Mouse (Mus musculus) ovary, postnatal 14 days (tissue): ENCODE results near the gene Ccl12.

Experiments
- DNase-seq: peaks from one replicate; pipeline ENCODE4 v3.0.0; 2022; ENCODE audit warnings: low spot score

Gene Ccl12

DNA sequence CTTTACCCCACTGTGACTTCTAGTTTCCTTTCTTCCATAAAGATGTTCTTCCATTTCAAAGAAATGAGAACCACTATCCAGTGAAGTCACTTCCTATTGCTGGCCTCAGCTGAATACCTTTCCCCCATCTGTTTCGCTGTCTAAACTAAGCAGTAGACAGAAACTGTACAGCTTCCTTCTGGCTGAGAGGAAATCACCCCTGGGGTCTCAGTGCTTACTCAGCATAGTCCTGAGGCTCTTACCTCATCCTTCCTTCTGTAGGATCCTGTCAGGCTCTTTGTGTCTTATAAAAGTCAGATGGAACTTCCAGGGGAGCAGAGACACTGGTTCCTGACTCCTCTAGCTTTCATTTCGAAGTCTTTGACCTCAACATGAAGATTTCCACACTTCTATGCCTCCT, at the start of gene Ccl12:
Gene Ccl12, plus strand, starts transcription at position 317 of the 400 bp plus-strand sequence.
- DNase-seq = no peak

DNA sequence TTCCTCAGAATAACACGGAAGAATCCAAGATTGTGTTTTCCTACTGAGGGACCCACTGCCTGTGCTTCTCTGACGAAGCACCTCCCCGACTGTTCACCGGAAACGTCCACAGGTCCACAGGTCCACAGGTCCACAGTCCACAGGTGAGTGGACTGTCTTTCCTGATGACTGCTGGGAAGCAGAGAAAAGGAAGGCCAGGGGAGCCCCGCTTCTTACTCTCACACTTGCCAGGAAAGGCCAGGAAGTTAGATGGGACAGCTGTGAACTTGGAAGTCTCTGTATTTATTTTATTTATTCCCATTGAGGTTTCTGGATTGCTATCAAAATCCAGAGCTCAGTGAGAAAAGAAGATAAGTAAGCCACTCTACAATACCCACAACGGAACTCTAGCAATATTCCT, 47.8 kb upstream of the Ccl12 start:
- no peak for DNase-seq

DNA sequence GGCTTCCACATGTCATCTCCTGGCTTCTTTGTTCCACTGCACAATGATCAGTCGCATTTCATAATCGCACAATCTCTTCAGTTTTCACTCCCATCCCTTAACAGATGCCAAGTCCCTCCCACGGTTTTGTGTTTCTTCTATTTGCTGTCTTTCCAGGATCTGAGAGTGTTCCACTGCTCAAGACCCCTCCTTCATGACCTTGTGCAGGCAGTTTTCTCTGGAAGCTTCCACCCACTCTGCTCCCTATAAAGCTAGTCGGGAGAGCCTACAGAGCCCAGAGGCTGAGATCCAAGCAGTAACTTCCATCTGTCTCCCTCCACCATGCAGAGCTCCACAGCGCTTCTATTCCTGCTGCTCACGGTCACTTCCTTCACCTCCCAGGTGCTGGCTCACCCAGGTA, 44.0 kb upstream of the Ccl12 start, which contains the start of gene Ccl11:
Gene Ccl11, plus strand, starts transcription at position 178 of the 400 bp plus-strand sequence.
- DNase-seq = no peak

DNA sequence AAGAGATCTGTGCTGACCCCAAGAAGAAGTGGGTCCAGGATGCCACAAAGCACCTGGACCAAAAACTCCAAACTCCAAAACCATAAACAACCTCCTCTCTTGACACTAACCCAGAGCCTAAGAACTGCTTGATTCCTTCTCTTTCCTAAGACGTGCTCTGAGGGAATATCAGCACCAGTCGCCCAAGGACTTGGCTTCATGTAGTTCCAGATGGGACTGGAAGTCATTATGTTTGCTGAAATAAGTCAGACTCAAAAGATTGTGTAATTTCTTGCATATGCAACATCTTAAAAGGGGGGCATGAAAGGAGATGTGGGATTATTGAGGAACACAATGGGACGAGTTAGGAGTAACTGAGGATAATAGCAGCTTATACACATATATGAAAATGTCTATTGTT, 39.4 kb upstream of the Ccl12 start:
- DNase-seq = no peak

DNA sequence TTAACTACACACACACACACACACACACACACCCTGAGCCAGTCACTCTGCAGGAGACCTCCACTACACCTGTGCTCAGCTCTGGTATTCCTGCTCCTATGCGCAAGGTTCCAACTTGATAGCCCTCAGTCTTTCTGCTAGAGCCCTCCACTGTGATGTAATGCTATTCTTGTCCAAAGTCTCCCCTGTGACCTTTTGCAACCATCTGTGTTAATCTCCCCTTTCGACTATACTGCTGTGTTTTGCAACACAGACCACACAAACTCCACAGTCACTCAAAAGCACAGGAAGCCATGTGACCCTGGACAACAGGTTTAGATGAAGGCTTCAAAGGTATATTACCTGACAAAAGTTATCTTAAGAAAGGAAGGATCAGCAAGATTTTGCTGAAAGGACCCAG, 38.2 kb upstream of the Ccl12 start:
- no peak for DNase-seq

DNA sequence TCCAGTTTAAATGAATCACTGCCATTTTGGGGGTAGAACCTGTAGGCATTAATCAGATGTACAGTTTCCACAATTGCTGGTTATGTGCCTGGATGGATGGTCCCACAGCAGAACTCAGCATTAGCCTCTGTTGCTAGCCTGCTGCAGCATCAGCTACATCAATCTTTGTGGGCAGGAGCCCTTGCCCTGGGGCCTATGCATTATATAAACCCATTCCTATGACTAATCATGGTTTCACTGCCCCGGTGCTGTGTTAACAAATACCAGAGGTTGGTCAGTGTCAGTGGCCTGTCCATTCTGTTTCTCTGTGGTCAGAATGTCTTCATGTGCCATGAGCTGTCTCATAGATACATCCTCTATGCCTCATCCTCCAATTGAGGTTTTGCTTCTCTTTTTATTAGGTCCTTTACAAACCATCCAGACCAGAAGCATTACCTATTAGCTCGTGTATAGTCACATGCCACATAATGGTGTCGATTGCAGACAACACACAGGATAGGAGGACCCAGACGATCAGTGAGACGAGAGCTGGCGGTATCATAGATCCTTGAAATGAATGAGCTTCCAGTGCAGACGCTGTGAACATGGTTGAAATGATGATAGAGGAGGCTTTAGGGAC, 34.6 kb upstream of the Ccl12 start:
- no peak for DNase-seq

DNA sequence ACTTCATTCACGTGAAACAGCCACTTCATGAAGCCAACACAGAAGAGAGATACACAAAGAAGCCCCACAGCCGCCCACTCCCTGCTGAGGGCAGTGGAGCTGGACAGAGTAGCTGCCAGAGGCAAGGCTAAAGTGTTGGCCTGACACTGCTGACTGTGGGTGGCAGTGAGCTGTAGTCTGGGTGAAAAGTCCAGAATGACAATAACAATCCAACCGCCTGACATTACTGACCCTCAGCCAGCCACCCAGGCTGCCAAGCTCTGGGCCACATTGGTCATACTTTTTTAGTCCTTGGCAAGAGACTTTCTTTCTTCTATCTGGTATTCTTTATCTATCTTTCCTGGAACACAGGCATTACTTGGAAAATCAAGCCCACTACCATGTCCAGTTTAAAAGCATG, 30.6 kb upstream of the Ccl12 start:
- no peak for DNase-seq

DNA sequence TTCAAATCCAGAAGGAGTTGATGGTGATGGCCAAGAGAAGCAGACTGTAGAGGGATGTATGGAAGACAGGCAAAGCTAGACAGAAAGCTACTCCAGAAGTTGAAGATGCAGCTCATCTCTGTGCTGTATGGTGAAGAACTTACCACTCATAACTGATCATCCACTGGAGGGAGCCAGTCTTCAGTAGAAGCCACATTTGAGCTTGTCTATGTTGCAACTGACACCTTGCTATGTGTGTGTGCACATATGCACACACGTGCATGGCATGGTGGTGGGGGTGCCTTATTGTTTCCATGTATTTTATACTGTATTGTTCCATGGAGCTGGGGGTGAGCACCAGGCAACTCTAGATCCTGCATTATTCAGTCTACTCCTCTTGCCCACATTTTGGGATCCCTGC, 29.3 kb upstream of the Ccl12 start:
- DNase-seq = no peak

DNA sequence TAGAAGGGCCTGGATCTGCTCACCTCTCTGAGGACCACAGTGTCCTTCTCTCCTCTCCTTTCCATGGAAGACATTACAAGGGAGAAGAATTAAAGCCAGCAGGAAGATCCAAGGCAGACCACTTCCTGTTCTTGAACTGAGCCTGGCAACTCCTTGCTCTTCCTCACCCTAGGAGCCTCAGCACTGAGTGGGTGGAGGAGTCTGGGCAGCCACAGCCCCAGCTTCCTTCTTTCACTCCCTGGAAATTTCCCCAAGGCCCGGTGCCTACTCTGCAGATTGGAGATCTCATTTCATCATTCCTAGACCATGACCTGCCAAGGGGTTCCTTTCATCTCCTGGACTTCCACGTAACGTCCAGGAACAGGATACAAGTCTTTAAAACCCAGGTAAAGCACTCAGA, 28.7 kb upstream of the Ccl12 start:
- DNase-seq = no peak

DNA sequence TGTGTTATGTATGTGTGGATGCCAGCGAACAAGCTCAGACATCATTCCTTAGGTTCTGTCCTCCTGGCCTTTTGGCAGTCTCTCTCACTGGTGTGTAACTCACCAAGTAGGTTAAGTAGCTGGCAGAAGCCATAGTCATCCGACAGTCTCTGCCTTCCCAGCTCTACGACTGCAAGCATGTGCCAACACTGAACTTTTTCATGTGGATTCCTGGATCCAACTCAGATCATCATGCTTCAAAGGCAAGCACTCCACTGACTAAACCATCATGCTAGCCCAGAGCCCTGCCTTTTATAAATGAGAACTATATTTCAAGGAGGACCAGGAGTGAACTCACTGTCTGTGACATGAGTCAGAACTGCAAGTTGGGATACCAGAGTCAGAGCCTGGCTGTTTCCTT, 28.0 kb upstream of the Ccl12 start:
- no peak for DNase-seq

DNA sequence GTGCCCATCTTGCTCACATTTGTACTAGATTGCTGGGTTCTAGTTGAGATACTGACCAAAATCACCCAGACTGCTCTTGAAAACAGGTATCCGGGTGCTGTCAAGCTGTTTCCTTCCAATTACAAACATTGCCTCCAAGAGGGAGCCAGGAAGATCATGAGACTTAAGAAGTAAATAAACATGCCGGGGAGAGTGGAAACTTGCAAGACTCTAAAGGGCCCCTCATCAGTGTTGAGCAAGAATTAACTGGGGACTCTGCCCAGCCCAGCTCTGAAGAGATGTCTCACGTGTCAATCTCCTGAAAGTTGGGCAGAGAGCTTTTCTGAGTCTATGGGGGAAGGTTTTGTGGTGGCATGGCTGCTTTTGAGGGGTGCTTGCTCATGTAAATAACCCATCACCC, 24.6 kb upstream of the Ccl12 start:
- DNase-seq = no peak

DNA sequence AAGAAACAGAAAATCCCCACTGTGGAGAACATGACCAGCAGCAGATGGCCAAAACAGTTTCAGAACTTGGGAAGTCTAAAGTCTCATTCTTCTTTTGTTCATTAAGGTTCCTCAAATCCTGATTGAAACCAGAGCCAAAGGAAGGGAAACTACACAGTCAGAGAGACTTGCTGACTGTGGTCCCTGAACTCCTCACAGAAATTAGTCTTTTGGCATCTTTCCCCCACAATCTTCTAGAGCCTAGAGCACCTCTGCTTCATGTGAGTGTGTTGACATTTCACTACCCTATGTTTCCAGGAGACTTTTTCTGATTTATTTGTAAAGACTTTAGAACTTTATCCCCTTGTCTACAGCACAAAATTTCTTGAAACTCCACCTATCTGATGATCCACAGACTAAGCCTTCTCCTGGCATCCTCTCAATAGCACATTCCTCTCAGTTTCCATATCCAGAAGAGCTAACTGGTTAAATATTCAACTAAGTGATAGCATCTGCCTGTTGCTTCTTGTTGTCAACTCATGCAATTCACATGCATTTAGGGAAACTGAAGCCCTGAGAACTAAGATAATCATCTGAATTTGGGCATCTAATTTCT, 23.4 kb upstream of the Ccl12 start:
- no peak for DNase-seq

DNA sequence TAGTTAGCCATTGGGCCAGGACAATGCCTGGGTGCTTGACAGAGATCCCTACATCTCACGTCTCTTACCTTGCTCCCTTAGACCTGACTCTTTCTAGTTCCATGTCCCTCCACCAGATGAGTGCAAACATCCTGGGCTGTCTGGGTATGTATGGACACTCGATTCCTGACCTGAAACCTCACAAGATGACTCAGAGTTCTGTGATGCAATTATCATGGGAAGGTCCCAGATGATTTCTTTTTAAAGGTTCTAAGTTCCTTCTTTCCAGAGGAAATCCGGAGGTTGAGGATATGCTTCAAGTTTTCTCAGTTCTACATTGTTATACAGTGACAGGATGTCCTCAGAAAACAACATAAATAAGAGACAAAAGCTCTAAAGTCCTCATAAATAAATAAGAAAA, 20.8 kb upstream of the Ccl12 start:
- DNase-seq = no peak

DNA sequence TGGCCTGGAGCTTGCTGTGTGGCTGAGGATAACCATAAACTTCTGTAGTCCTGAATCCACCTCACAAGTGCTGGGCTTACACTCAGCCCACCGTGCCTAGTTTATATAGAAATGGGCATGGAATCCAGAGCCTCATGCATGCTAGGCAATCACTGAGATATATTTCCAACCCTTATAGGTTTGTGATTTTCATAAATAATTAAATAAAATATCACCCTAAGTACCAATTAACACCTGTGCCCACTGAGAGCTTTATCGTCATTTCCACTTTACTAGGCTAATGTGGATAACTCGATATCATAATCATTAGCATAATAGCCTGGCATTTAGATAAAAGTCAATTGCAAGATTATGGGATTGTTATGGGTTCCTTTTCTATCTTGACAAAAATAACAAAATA, 17.3 kb upstream of the Ccl12 start:
- no peak for DNase-seq

DNA sequence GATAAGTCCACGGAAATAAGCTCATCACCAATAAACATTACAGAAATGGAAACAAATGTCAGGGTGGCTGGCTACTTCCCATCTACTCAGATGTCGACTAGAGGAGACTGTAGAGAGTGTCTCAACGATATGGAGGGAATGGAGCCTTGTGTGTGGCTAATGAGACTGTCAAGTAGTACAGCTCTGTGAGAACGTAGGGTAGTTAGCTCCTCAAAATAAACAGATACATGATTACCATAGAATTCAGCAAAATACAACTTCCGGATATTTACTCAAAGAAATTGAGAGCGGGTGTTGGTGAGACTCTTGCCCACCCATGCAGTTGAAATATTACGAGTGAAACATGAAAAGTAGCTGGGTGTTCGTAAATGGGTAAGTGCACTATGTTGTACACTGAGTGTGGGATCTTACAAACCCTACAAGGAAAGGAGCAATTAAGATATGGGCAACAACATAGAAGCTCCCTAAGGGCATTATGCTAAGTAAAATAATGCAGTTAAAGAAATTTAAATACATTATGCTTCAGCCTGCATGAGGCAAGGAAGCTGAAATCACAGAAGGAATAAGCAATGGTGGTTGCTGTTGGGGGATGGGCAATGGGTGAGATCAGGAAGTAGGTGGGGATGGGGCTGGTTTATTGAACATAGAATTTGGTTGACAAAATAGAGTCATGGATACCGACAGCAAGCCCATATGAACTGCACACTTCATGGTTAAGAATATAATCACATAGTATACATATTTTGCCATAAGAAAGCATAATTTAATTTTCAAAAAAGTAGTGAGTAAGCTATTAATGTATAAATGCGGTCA, 1.9 kb upstream of the Ccl12 start:
- DNase-seq = no peak

DNA sequence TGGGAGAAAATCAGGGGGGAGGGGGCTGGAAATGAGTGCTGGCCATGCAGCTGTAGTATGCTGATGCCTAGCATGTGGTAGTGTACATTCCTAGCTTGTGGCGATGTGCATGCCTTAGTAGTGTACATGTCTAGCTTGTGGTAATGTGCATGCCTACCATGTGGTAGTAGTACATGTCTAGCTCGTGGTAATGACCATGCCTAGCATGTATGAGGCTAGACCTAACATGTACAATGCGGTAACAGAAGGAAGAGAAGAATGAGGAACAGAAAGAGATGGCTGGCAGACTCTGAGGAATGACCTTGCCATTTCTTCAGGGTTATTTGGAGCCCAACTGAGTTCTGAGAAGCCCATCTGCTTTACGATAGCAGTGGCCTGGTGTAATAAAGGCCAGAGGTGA, 558 bp upstream of the Ccl12 start:
- no peak for DNase-seq

DNA sequence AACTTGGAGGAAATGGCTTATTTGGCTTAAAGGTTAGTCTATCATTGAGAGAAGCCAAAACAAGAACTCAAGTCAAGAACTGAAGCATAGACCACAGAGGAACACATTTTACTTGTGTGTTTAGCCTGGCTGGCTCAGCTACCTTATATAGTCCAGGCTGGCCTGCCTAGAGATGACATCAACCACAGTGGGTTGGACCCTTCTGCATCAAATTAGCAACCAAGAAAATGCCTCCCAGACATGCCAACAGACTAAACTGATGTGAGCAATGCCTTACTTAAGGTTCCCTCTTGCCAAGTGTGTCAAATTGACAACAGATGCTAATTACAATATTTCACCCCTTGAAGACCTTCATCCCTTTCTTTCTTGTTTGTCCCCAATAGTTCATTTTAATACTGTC, 8.0 kb downstream of the Ccl12 start:
- DNase-seq = no peak

DNA sequence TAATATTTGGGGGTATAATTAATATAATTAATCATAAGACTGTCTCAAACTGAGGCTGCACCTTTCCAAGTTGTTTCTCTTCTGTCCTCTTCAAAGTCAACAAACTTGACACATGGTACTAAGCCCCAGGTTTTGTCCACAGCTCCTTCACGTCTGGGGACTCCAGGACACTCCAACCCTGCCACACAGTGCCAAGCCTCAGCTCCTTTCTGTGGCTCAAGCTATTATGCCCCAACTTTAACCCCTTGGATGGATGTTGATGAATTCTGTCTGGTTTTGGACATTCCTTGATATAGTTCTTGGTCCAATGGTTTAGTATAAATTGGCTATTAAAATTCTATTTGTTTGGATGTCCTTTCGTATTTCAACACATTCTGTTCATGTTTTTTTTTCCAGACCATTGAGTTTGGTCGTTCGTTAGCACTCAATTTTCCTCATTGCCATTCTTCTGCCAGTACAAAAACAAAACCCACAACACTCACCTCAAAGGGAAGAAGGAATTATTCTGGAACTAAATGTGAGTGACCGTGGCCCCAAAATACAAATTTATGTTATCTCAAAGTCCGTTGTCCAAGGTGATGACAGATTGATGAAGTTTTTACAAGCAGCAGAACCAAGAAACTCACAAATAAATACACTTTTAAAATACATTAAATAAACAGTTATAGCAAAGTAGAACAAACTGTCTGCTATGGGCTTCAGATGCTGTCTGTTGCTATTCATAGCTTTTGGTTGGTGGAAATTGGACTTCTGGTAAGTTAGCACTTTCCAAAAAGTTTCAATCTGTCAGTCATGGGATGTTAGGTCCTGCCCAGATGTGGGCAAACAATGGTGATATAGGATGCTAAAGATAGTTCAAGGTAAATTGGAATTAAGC, 9.0 kb downstream of the Ccl12 start:
- no peak for DNase-seq

DNA sequence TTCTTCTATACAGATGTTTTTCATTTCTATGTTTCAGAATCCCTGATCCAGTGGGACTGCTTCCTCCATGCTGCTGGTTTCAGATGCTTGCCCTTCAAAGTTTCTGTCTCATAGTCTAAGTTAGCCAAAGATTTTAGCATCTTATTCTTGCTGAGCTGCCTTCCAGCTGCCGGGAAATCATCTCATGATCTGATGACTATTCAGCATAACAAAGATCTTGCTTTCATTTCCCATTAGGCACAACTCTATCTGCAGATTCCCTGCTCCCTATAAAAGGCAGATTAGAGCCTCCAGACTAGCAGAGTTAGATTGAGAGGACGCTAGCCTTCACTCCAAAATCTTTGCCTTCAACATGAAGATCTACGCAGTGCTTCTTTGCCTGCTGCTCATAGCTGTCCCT, 13.2 kb downstream of the Ccl12 start, which contains the start of gene Ccl8:
Gene Ccl8, plus strand, starts transcription at position 301 of the 400 bp plus-strand sequence.
- DNase-seq = no peak

DNA sequence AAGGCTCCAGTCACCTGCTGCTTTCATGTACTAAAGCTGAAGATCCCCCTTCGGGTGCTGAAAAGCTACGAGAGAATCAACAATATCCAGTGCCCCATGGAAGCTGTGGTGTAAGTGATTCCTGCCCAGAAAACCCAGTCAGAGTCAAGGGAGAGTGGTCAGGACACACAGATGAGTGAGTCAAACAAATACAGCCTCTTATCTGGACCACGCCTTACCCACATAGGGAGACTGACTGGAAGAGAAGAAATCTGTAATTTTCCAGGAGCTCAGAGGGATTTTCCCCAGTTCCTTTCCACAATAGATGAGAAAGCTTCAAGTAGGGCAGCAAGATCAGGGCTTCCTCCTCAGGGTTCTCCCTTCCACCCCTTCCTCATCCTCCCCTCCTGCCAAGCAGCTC, 14.4 kb downstream of the Ccl12 start:
- no peak for DNase-seq

DNA sequence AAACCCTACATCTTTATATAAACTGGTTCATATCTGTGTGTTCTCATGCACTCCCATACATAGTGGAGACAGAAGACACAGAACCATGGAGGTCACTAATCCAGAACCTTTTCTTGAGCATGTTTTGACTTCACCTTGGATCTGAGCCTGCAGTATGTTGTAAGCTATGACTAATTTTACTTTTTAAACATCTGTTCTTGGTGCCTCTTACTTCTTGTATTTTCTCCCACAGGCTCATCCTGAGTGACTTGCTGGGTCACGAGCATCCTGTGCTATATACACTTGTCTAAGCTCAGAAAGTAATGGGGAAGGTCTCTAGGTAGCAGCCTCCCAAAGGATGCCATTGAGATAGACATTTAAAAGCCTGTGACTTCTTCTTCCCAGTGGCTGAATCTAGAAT, 31.3 kb downstream of the Ccl12 start:
- no peak for DNase-seq

DNA sequence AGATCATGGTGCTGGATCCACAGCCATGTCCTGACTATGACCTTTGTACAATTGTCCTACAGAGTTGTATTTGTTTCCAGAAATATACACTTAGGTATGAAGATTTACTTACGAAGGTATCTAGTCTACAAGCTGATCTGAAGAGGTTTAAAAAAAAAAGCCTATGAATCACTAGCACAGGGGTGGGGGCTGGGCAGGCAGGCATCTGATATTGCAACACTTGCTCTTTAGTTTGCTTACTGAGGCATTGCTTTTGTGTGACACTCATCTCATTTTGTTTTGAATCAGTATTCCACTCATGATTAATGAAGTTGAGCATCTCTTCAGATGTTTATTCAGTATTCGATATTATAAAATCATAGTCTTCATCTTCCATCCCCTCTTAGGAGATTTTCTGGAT, 34.6 kb downstream of the Ccl12 start:
- DNase-seq = no peak
